Mouse (Mus musculus) splenic B cell, adult 2 months (primary cell): Measurements from ENCODE around the gene Zic2.

ENCODE experiments used
- DNase-seq: peaks from one replicate; pipeline ENCODE4 v3.0.0-alpha.2; 2011; ENCODE audit warnings: low read depth, low spot score
- H3K27me3 ChIP-seq: 2 replicates; pipeline ENCODE4 v1.6.1; 2012; ENCODE audit warnings: mild to moderate bottlenecking, low read length, moderate library complexity, mixed read lengths; ENCODE audit not compliant: control insufficient read depth, poor library complexity, insufficient read depth, severe bottlenecking
- H3K36me3 ChIP-seq: 2 replicates; pipeline ENCODE4 v1.6.1; 2012; ENCODE audit warnings: mild to moderate bottlenecking, low read length, moderate library complexity, mixed read lengths; ENCODE audit not compliant: control insufficient read depth, poor library complexity, insufficient read depth, severe bottlenecking

The Zic2 gene

GRCm38 (mm10) chr14:122474891-122475556 is at the start of gene Zic2:
Zic2 (plus strand) TSS chr14:122475435.
- Histone ChIP-seq H3K36me3 (no peaks in the 10 kb centered on the region), H3K27me3 (peaks cover 8% of the 10 kb centered on the region; the same call in 1 of the 2 replicates)
- DNase-seq, result peak; percentile 49

GRCm38 (mm10) chr14:122426529-122427203 is 48.6 kb upstream of the Zic2 start:
- Histone ChIP-seq H3K27me3 (no peaks in the 10 kb centered on the region), H3K36me3 (no peaks in the 10 kb centered on the region)
- no peak for DNase-seq

- no peaks in the 10 kb centered on the region for H3K36me3 ChIP-seq
- no peaks in the 10 kb centered on the region for H3K27me3 ChIP-seq
- no peak for DNase-seq
Measured at GRCm38 (mm10) chr14:122427204-122427560, 48.1 kb upstream of the Zic2 start.

GRCm38 (mm10) chr14:122427654-122428053 is 47.6 kb upstream of the Zic2 start:
- no peak for DNase-seq
- H3K36me3 ChIP-seq, result no peaks in the 10 kb centered on the region
- H3K27me3 ChIP-seq, result no peaks in the 10 kb centered on the region

GRCm38 (mm10) chr14:122432558-122432957 is 42.7 kb upstream of the Zic2 start:
- no peaks in the 10 kb centered on the region for H3K27me3 ChIP-seq
- no peaks in the 10 kb centered on the region for H3K36me3 ChIP-seq

GRCm38 (mm10) chr14:122434039-122434438 is 41.2 kb upstream of the Zic2 start:
- DNase-seq, result no peak
- Histone ChIP-seq H3K36me3 (no peaks in the 10 kb centered on the region), H3K27me3 (no peaks in the 10 kb centered on the region)

More at GRCm38 (mm10) chr14:122432558-122432957, 42.7 kb upstream of the Zic2 start:
- no peak for DNase-seq

- no peak for DNase-seq
- no peaks in the 10 kb centered on the region for H3K27me3 ChIP-seq
- no peaks in the 10 kb centered on the region for H3K36me3 ChIP-seq
Measured at GRCm38 (mm10) chr14:122436850-122437249, 38.4 kb upstream of the Zic2 start.

GRCm38 (mm10) chr14:122449601-122450495 is 25.4 kb upstream of the Zic2 start:
- DNase-seq, result no peak
- Histone ChIP-seq H3K27me3 (peaks cover 3% of the 10 kb centered on the region; the same call in 1 of the 2 replicates), H3K36me3 (no peaks in the 10 kb centered on the region)

GRCm38 (mm10) chr14:122450496-122451382 is 24.5 kb upstream of the Zic2 start, which contains the start of gene Gm5089:
Gm5089 (minus strand) TSS chr14:122451115.
- H3K27me3 ChIP-seq, result peaks cover 3% of the 10 kb centered on the region; the same call in 1 of the 2 replicates

GRCm38 (mm10) chr14:122451551-122452145 is 23.6 kb upstream of the Zic2 start:
- H3K27me3 ChIP-seq, result peaks cover 3% of the 10 kb centered on the region; the same call in 1 of the 2 replicates
- no peaks in the 10 kb centered on the region for H3K36me3 ChIP-seq
- DNase-seq, result no peak

More at GRCm38 (mm10) chr14:122450496-122451382, 24.5 kb upstream of the Zic2 start, which contains the start of gene Gm5089:
- DNase-seq, result no peak
- no peaks in the 10 kb centered on the region for H3K36me3 ChIP-seq

GRCm38 (mm10) chr14:122452701-122453387 is 22.4 kb upstream of the Zic2 start:
- no peak for DNase-seq
- Histone ChIP-seq H3K27me3 (peaks cover 3% of the 10 kb centered on the region; the same call in 1 of the 2 replicates), H3K36me3 (no peaks in the 10 kb centered on the region)

GRCm38 (mm10) chr14:122453388-122453995 is 21.7 kb upstream of the Zic2 start:
- peaks cover 3% of the 10 kb centered on the region; the same call in 1 of the 2 replicates for H3K27me3 ChIP-seq
- no peaks in the 10 kb centered on the region for H3K36me3 ChIP-seq
- no peak for DNase-seq
